Mouse (Mus musculus) stomach, postnatal 0 days (tissue): ENCODE data around the gene Mroh2a.

ENCODE experiments used
- CTCF ChIP-seq: IDR thresholded peaks from 2 replicates; pipeline ENCODE4 v1.5.1; 2016; ENCODE audit warnings: antibody characterized with exemption, low read depth, mild to moderate bottlenecking, moderate library complexity
- EP300 ChIP-seq: optimal IDR thresholded peaks from 2 replicates; pipeline ENCODE3; 2016; ENCODE audit warnings: antibody characterized with exemption

DNA sequence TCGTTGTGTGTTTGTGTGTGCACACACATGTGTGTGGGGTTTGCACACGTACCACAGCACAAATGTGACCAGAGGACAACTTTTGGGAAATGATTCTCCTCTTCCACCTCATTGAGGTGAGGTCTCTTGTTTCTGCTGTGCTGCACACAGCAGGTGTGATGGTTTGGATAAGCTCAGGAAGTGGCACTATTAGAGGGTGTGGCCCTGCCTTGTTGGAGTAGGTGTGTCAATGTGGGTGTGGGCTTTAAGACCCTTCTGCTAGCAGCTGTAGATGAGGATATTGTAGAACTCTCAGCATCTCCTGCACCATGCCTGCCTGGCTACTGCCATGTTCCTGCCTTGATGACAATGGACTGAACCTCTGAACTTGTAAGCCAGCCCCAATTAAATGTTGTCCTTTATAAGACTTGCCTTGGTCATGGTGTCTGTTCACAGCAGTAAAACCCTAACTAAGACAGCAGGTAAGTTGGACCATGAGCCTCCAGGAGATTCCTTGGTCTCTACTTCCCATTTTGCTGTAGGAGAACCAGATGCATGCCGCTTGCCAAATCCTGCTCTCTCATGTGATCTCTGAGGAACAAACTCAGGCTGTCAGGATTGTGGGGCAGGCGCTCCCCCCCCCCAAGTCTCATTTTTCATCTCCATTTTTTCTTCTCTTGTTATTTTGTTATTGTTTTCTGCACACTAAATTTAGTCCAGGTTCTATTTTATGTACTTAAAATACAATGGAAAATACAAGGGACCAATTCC, 69.6 kb downstream of the Mroh2a start:
- no peak for TF ChIP-seq CTCF
- TF ChIP-seq EP300 = no peak
